Mouse (Mus musculus) lung, embryonic 15.5 days (tissue): ENCODE data around the gene Prkcg. TPM values are rescaled to one million over a fixed set of nuclear protein-coding genes. Genes with fewer than 3 reads are reported as not detected.

Experiments
- ATAC-seq: fragments of 200-750 bp; cut with Nextera tagmentation; 2 replicates; pipeline ENCODE4 v1.8.0; 2017; ENCODE audit warnings: moderate number of reproducible peaks, borderline replicate concordance; ENCODE audit not compliant: low FRiP score, low TSS enrichment; ENCODE audit errors: extremely low read depth
- H3K27ac ChIP-seq: fragments of 300-500 bp; sonication (generic); 2 replicates; pipeline ENCODE4 v1.5.1; 2015; ENCODE audit warnings: moderate library complexity, mild to moderate bottlenecking, inconsistent platforms
- H3K27me3 ChIP-seq: fragments of 300-500 bp; sonication (generic); 2 replicates; pipeline ENCODE4 v1.6.1; 2015; ENCODE audit warnings: inconsistent platforms
- H3K36me3 ChIP-seq: fragments of 300-500 bp; sonication (generic); 2 replicates; pipeline ENCODE4 v1.6.1; 2015; ENCODE audit warnings: inconsistent platforms
- H3K4me1 ChIP-seq: fragments of 300-500 bp; sonication (generic); 2 replicates; pipeline ENCODE4 v1.6.1; 2015; ENCODE audit warnings: inconsistent platforms
- H3K4me2 ChIP-seq: fragments of 300-500 bp; sonication (generic); 2 replicates; pipeline ENCODE4 v1.6.1; 2015; ENCODE audit warnings: inconsistent platforms, mild to moderate bottlenecking, moderate library complexity
- H3K4me3 ChIP-seq: fragments of 300-500 bp; sonication (generic); 2 replicates; pipeline ENCODE4 v1.5.1; 2015; ENCODE audit warnings: mild to moderate bottlenecking, inconsistent platforms
- H3K9ac ChIP-seq: fragments of 300-500 bp; sonication (generic); 2 replicates; pipeline ENCODE4 v1.6.1; 2015; ENCODE audit warnings: inconsistent platforms
- H3K9me3 ChIP-seq: fragments of 300-500 bp; sonication (generic); 2 replicates; pipeline ENCODE4 v1.6.1; 2016; ENCODE audit warnings: inconsistent platforms
- WGBS: fragments of 180-500 bp; shearing (Covaris S2); methylation state at CpG from one replicate; pipeline ENCODE4 v1.1.7; 2015; 5-methylcytosine and 5-hydroxymethylcytosine counted together
- polyA plus RNA-seq: library from polyadenylated mRNA; unstranded; fragments of >200 nt; fragmentation: Nextera tagmentation; extraction: Ambion mirVana; gene quantifications from 2 replicates; pipeline ENCODE4 v1.2.1, GENCODE M21; 2015

Gene Prkcg
- polyA plus RNA-seq, 1 experiment from 2014 or later, result 0.32 TPM

- 15% methylated on average over 31 of the region's 31 CpGs for WGBS
- H3K9ac ChIP-seq, result no peak overlapping the region
- no peak for ATAC-seq
Observed at GRCm38 (mm10) chr7:3329776-3330546, 41.0 kb downstream of the Prkcg start.

DNA sequence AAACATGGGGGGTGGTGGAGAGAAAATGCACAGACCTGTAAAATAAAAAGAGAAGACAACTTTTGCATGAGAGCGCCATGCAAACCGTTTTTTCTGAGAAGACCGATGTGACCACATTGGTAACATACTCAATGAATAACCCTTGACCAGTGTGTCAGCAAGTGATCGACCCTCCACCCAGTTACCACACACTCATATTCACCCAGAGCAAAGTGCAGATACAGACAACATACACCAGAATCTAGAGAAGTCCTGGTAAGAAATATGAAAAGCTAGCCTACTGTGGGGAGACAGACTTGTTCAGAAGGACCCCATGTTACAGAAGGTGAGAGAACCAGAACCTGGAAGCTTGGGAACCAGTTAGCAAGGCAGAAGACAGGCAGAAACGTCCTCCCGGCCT lies 42.2 kb downstream of the Prkcg start:
- Histone ChIP-seq H3K36me3 (no peaks in the 10 kb centered on the region), H3K9ac (no peak overlapping the region), H3K9me3 (no peaks in the 10 kb centered on the region), H3K27me3 (peaks cover 38% of the 10 kb centered on the region), H3K4me3 (peak overlapping the region; percentile 58; the same call in 1 of the 2 replicates), H3K4me2 (peak overlapping the region; percentile 67), H3K27ac (no peak overlapping the region), H3K4me1 (peaks cover 25% of the 10 kb centered on the region)
- no peak for ATAC-seq
- 41% methylated on average over 6 of the region's 6 CpGs for WGBS

More at GRCm38 (mm10) chr7:3329776-3330546, 41.0 kb downstream of the Prkcg start:
- Histone ChIP-seq H3K27ac (no peak overlapping the region), H3K27me3 (peaks cover 38% of the 10 kb centered on the region), H3K9me3 (no peaks in the 10 kb centered on the region), H3K4me3 (no peak overlapping the region), H3K36me3 (no peaks in the 10 kb centered on the region), H3K4me1 (peaks cover 25% of the 10 kb centered on the region), H3K4me2 (peak overlapping the region; percentile 44)

- Histone ChIP-seq H3K4me2 (peak overlapping the region; percentile 67), H3K36me3 (no peaks in the 10 kb centered on the region), H3K9ac (0 out of 2 replicates have a peak overlapping the region, but pooled peaks have one; percentile 24), H3K9me3 (no peaks in the 10 kb centered on the region), H3K27me3 (peaks cover 38% of the 10 kb centered on the region), H3K27ac (peak overlapping the region; percentile 24), H3K4me3 (peak overlapping the region; percentile 58), H3K4me1 (peaks cover 25% of the 10 kb centered on the region)
- WGBS, result 0% methylated on average over 27 of the region's 27 CpGs
- peak; percentile 94 for ATAC-seq
Observed at GRCm38 (mm10) chr7:3331581-3332223, 42.7 kb downstream of the Prkcg start.

DNA sequence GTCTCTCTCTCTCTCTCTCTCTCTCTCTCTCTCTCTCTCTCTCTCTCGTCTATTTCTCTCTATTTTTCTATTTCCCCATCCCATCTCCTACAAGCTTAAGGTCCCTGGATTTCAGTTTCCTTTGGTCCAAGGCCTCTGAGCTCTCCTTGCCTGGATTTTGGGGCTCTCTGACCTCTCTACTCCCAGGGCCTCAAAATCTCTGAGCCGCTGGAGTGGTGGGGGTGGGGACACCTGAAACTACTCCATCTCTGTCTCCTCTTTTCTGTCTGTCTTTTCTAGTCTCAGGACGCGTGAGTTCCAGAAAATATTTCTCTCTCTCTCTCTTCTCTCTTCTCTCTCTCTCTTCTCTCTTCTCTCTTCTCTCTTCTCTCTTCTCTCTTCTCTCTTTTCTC lies 43.2 kb downstream of the Prkcg start:
- H3K4me1 ChIP-seq, result peaks cover 25% of the 10 kb centered on the region
- no peak for ATAC-seq
- peaks cover 38% of the 10 kb centered on the region for H3K27me3 ChIP-seq
- H3K36me3 ChIP-seq, result no peaks in the 10 kb centered on the region
- no peaks in the 10 kb centered on the region for H3K9me3 ChIP-seq
- H3K9ac ChIP-seq, result no peak overlapping the region
- peak overlapping the region; percentile 58 for H3K4me3 ChIP-seq
- peak overlapping the region; percentile 24; the same call in 1 of the 2 replicates for H3K27ac ChIP-seq
- 0% methylated on average over 4 of the region's 4 CpGs for WGBS
- peak overlapping the region; percentile 67 for H3K4me2 ChIP-seq

GRCm38 (mm10) chr7:3332619-3333521 lies 43.9 kb downstream of the Prkcg start, which contains the start of gene Cacng7:
Gene Cacng7, plus strand, starts transcription at chr7:3332955.
- WGBS, result under 1% methylated on average over 51 of the region's 65 CpGs
- Histone ChIP-seq H3K4me2 (peak within 1 kb of the TSS; percentile 67), H3K27me3 (peaks cover 38% of the 10 kb centered on the region), H3K4me1 (peaks cover 25% of the 10 kb centered on the region), H3K36me3 (no peaks in the 10 kb centered on the region), H3K4me3 (peak within 1 kb of the TSS; percentile 58), H3K9me3 (no peaks in the 10 kb centered on the region), H3K9ac (peak within 1 kb of the TSS; percentile 42), H3K27ac (peak within 1 kb of the TSS; percentile 53)
- peak; percentile 80 for ATAC-seq

- Histone ChIP-seq H3K9ac (peak overlapping the region; percentile 42; the same call in 1 of the 2 replicates), H3K4me2 (peak overlapping the region; percentile 67), H3K9me3 (no peaks in the 10 kb centered on the region), H3K36me3 (no peaks in the 10 kb centered on the region), H3K4me3 (peak overlapping the region; percentile 58), H3K27ac (no peak overlapping the region; the same call in 1 of the 2 replicates), H3K4me1 (peaks cover 25% of the 10 kb centered on the region), H3K27me3 (peaks cover 38% of the 10 kb centered on the region)
- no peak for ATAC-seq
- 8% methylated on average over 5 of the region's 5 CpGs for WGBS
Observed at GRCm38 (mm10) chr7:3333542-3333941, 44.6 kb downstream of the Prkcg start.

DNA sequence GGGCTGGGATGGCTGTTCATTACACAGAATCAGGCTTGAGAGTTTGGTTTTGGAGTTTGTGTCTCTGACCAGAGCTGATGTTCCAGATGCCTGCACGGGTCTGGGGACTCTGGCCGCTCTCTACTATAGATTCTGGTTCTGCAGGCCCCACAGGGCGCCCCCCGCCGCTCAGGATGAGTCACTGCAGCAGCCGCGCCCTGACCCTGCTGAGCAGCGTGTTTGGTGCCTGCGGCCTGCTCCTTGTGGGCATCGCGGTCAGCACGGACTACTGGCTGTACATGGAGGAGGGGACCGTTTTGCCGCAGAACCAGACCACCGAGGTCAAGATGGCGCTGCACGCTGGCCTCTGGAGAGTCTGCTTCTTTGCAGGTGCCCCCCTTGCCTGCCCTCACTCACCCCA lies 47.4 kb downstream of the Prkcg start:
- WGBS, result 55% methylated on average over 17 of the region's 17 CpGs
- Histone ChIP-seq H3K4me1 (peaks cover 14% of the 10 kb centered on the region; the same call in 1 of the 2 replicates), H3K27me3 (peaks cover 21% of the 10 kb centered on the region), H3K9me3 (no peaks in the 10 kb centered on the region), H3K4me2 (no peak overlapping the region), H3K9ac (no peak overlapping the region), H3K36me3 (0 out of 2 replicates have a peak, but pooled peaks cover under 1% of the 10 kb centered on the region), H3K4me3 (no peak overlapping the region), H3K27ac (no peak overlapping the region)
- no peak for ATAC-seq

DNA sequence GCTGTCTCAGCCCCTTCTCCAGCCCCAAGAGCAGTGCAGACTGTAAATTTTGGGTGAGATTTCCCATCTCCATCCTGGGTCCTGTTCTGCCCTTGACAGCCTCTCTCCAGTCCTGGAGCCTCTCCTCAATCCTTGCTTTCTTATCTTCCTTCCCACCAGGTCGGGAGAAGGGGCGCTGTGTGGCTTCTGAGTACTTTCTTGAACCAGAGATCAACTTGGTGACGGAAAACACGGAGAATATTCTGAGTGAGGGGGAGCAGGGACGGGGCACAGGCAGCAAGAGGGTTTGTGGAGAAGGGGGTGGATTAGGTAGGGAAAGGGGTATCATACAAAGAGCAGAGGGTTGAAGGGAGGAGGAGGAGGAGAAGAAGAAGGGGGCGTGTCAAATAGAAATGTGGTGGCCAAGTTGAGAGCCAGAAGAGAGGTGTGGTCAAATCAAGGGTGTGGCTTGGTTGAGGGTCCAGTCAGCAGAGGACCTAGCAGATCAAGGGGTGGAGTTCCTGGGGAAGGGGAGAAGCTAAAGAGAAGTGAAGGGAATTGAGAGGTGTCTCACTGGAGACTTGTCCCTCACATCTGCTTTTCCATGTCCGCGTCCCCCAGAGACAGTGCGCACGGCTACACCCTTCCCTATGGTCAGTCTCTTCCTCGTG lies 49.4 kb downstream of the Prkcg start:
- Histone ChIP-seq H3K27me3 (peaks cover 8% of the 10 kb centered on the region; the same call in 1 of the 2 replicates), H3K4me2 (no peak overlapping the region), H3K4me1 (peaks cover 3% of the 10 kb centered on the region; the same call in 1 of the 2 replicates), H3K9me3 (no peaks in the 10 kb centered on the region), H3K36me3 (0 out of 2 replicates have a peak, but pooled peaks cover 3% of the 10 kb centered on the region), H3K9ac (no peak overlapping the region), H3K4me3 (no peak overlapping the region), H3K27ac (no peak overlapping the region)
- 71% methylated on average over 11 of the region's 11 CpGs for WGBS
- ATAC-seq, result no peak

GRCm38 (mm10) chr7:3339010-3339409 lies 50.0 kb downstream of the Prkcg start:
- no peak for ATAC-seq
- Histone ChIP-seq H3K4me3 (no peak overlapping the region), H3K27me3 (0 out of 2 replicates have a peak, but pooled peaks cover 3% of the 10 kb centered on the region), H3K9me3 (no peaks in the 10 kb centered on the region), H3K4me2 (no peak overlapping the region), H3K4me1 (no peaks in the 10 kb centered on the region), H3K9ac (no peak overlapping the region), H3K27ac (no peak overlapping the region), H3K36me3 (0 out of 2 replicates have a peak, but pooled peaks cover 3% of the 10 kb centered on the region)
- 88% methylated on average over 11 of the region's 11 CpGs for WGBS

- no peak for ATAC-seq
- WGBS, result 93% methylated on average over 3 of the region's 3 CpGs
- Histone ChIP-seq H3K9me3 (no peaks in the 10 kb centered on the region), H3K27me3 (no peaks in the 10 kb centered on the region), H3K27ac (no peak overlapping the region), H3K4me1 (no peaks in the 10 kb centered on the region), H3K4me3 (no peak overlapping the region), H3K4me2 (no peak overlapping the region), H3K9ac (no peak overlapping the region), H3K36me3 (0 out of 2 replicates have a peak, but pooled peaks cover 3% of the 10 kb centered on the region)
Observed at GRCm38 (mm10) chr7:3343861-3344260, 54.9 kb downstream of the Prkcg start.

- Histone ChIP-seq H3K27me3 (no peaks in the 10 kb centered on the region), H3K4me3 (no peak overlapping the region), H3K36me3 (0 out of 2 replicates have a peak, but pooled peaks cover 3% of the 10 kb centered on the region), H3K9me3 (no peaks in the 10 kb centered on the region), H3K27ac (no peak overlapping the region), H3K9ac (no peak overlapping the region), H3K4me2 (no peak overlapping the region), H3K4me1 (no peaks in the 10 kb centered on the region)
- 82% methylated on average over 3 of the region's 3 CpGs for WGBS
- no peak for ATAC-seq
Observed at GRCm38 (mm10) chr7:3345301-3345700, 56.3 kb downstream of the Prkcg start.
